Mouse (Mus musculus) heart, postnatal 0 days (tissue): ENCODE results near the gene Aldh3a2.

Experiments used
- CTCF ChIP-seq: IDR thresholded peaks from 2 replicates; pipeline ENCODE4 v1.5.1; 2016; ENCODE audit warnings: antibody characterized with exemption, control low read depth, low read depth
- EP300 ChIP-seq: IDR thresholded peaks from 2 replicates; pipeline ENCODE4 v1.6.1; 2016; ENCODE audit warnings: antibody characterized with exemption, low read depth

DNA sequence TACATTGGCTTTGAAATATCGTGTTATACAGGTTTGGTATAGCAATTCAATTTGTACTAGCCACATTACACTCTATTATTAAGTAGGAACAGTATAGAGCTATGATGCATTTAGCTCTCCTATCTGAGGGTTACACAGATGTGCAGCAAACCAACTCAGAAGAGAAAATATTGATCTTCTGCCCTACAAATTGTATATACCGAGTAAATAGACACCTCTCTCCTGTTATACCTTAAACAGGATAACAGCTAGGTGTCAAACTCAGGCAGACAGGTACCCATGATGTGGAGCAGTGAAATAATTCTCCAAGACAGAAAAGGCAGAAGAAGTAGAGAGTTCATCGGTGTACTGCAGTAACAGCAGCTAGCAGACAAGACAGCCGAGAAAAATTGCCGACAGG, 91.5 kb downstream of the Aldh3a2 start:
- TF ChIP-seq CTCF (no peak), EP300 (no peak)
